Mouse (Mus musculus): ENCODE results near the gene Fam221b. TPM values are rescaled to one million over a fixed set of nuclear protein-coding genes. Genes with fewer than 3 reads are reported as not detected.
A peak's percentile ranks its signal among the peaks of the same experiment; 100 is the strongest.

The Fam221b gene
- polyA plus RNA-seq, 1 experiment, result 0.94 TPM

GRCm38 (mm10) chr4:43666412-43666811, 2.5 kb downstream of the Fam221b start:
- peak in 1 of 2 experiments; percentile 42 for DNase-seq (ENCODE audit: extremely low spot score in 1 of 2, low spot score in 1 of 2)

GRCm38 (mm10) chr4:43657146-43657545, 11.8 kb downstream of the Fam221b start:
- DNase-seq (ENCODE audit: extremely low spot score in 1 of 2, low spot score in 1 of 2), result peak in 1 of 2 experiments; percentile 34

- DNase-seq (ENCODE audit: extremely low spot score in 1 of 2, low spot score in 1 of 2), result peak; percentile 95 to 96
Observed at GRCm38 (mm10) chr4:43656339-43657109, 12.4 kb downstream of the Fam221b start, which contains the start of gene Hint2. Gene Hint2 (minus strand): TSS chr4:43656466.

- DNase-seq (ENCODE audit: extremely low spot score in 1 of 2, low spot score in 1 of 2), result no peak
Observed at GRCm38 (mm10) chr4:43655656-43656338, 13.1 kb downstream of the Fam221b start.

GRCm38 (mm10) chr4:43653161-43654015, 15.6 kb downstream of the Fam221b start, which contains the start of gene Spag8:
Gene Spag8 (minus strand): TSS chr4:43653594.
- no peak for DNase-seq (ENCODE audit: extremely low spot score in 1 of 2, low spot score in 1 of 2)

GRCm38 (mm10) chr4:43652726-43653125, 16.2 kb downstream of the Fam221b start:
- DNase-seq (ENCODE audit: extremely low spot score in 1 of 2, low spot score in 1 of 2), result no peak

- no peak for DNase-seq (ENCODE audit: extremely low spot score in 1 of 2, low spot score in 1 of 2)
Observed at GRCm38 (mm10) chr4:43649783-43650182, 19.2 kb downstream of the Fam221b start.

- no peak for DNase-seq (ENCODE audit: extremely low spot score in 1 of 2, low spot score in 1 of 2)
Observed at GRCm38 (mm10) chr4:43640491-43640890, 28.5 kb downstream of the Fam221b start.

- no peak for DNase-seq (ENCODE audit: extremely low spot score in 1 of 2, low spot score in 1 of 2)
Observed at GRCm38 (mm10) chr4:43640076-43640475, 28.9 kb downstream of the Fam221b start.

- no peak for DNase-seq (ENCODE audit: extremely low spot score in 1 of 2, low spot score in 1 of 2)
Observed at GRCm38 (mm10) chr4:43636751-43637150, 32.2 kb downstream of the Fam221b start.

GRCm38 (mm10) chr4:43634621-43635374, 34.1 kb downstream of the Fam221b start:
- no peak for DNase-seq (ENCODE audit: extremely low spot score in 1 of 2, low spot score in 1 of 2)

- no peak for DNase-seq (ENCODE audit: extremely low spot score in 1 of 2, low spot score in 1 of 2)
Observed at GRCm38 (mm10) chr4:43633736-43634135, 35.2 kb downstream of the Fam221b start.

GRCm38 (mm10) chr4:43633296-43633695, 35.6 kb downstream of the Fam221b start:
- no peak for DNase-seq (ENCODE audit: extremely low spot score in 1 of 2, low spot score in 1 of 2)

- DNase-seq (ENCODE audit: extremely low spot score in 1 of 2, low spot score in 1 of 2), result no peak
Observed at GRCm38 (mm10) chr4:43631956-43632920, 36.7 kb downstream of the Fam221b start.

- peak in 1 of 2 experiments; percentile 25 for DNase-seq (ENCODE audit: extremely low spot score in 1 of 2, low spot score in 1 of 2)
Observed at GRCm38 (mm10) chr4:43631046-43631955, 37.6 kb downstream of the Fam221b start, which contains the start of gene Npr2. Gene Npr2 (plus strand): TSS chr4:43631935.

- DNase-seq (ENCODE audit: extremely low spot score in 1 of 2, low spot score in 1 of 2), result no peak
Observed at GRCm38 (mm10) chr4:43630671-43631045, 38.3 kb downstream of the Fam221b start.

GRCm38 (mm10) chr4:43630030-43630581, 38.8 kb downstream of the Fam221b start:
- peak; percentile 81 to 95 for DNase-seq (ENCODE audit: extremely low spot score in 1 of 2, low spot score in 1 of 2)

All from frontal cortex, adult 2 months (tissue).